Mouse (Mus musculus) layer of hippocampus, postnatal 14 days (tissue): ENCODE data around the gene Fanca. TPM values are rescaled to one million over a fixed set of nuclear protein-coding genes. Genes with fewer than 3 reads are reported as not detected.
"Not testable (repeated sequence)": the region's sequence is repeated elsewhere in the genome, so short reads cannot be mapped to it uniquely, and the experiment has no call there.

Experiments
- DNase-seq, 2 experiments: peaks; one replicate each; pipeline ENCODE4 v3.0.0; 2021 to 2022; ENCODE audit warnings: low spot score in 2 of 2, mixed read lengths in 1 of 2
- total RNA-seq, 2 experiments: library from RNA; stranded (reverse); gene quantifications; 2 replicates each; pipeline ENCODE4 v1.2.3; 2021

Gene Fanca
- total RNA-seq, 2 experiments from 2014 or later = 2.6 to 5.3 TPM

GRCm38 (mm10) chr8:123234918-123235519, 83.4 kb downstream of the Fanca start:
- DNase-seq = peak; percentile 71 to 84

- DNase-seq = no peak
Measured at GRCm38 (mm10) chr8:123233760-123234159, 84.6 kb downstream of the Fanca start.

GRCm38 (mm10) chr8:123233300-123233699, 85.1 kb downstream of the Fanca start:
- peak in 1 of 2 experiments; percentile 35 for DNase-seq

- peak in 1 of 2 experiments; percentile 24 for DNase-seq
Measured at GRCm38 (mm10) chr8:123232553-123232952, 85.8 kb downstream of the Fanca start.

GRCm38 (mm10) chr8:123231742-123232141, 86.6 kb downstream of the Fanca start:
- DNase-seq = peak in 1 of 2 experiments; percentile 29

- DNase-seq = not testable (repeated sequence)
Measured at GRCm38 (mm10) chr8:123230326-123230725, 88.0 kb downstream of the Fanca start.

- DNase-seq = no peak
Measured at GRCm38 (mm10) chr8:123228416-123228815, 90.0 kb downstream of the Fanca start.

GRCm38 (mm10) chr8:123224278-123225266, 93.8 kb downstream of the Fanca start, which contains the start of gene Cdk10:
Gene Cdk10, plus strand, starts transcription at chr8:123224842.
- peak; percentile 88 to 95 for DNase-seq

GRCm38 (mm10) chr8:123220917-123221316, 97.5 kb downstream of the Fanca start:
- no peak for DNase-seq

Other genes starting within 250 kb of the Fanca start
- gene Rpl13, start 216.2 kb downstream of the Fanca start, total RNA-seq = 100 to 1,000 TPM; 390 to 435 TPM
- gene Cpne7, start 201.2 kb downstream of the Fanca start, total RNA-seq = 100 to 1,000 TPM; 319 to 359 TPM
- 1 to 10 TPM; 2.2 to 2.9 TPM for gene Sult5a1, start 160.3 kb downstream of the Fanca start, total RNA-seq
- gene Dpep1, start 132.3 kb downstream of the Fanca start, total RNA-seq = under 1 TPM; 0.50 to 0.71 TPM
- 100 to 1,000 TPM; 114 to 131 TPM for gene Chmp1a, start 105.8 kb downstream of the Fanca start, total RNA-seq
- gene Spata33, start 105.7 kb downstream of the Fanca start, total RNA-seq = 10 to 100 TPM in 1 of 2 experiments, 1 to 10 TPM in 1; 9.5 to 10.6 TPM
- 10 to 100 TPM; 74.0 to 82.4 TPM for gene Cdk10, start 93.7 kb downstream of the Fanca start, total RNA-seq
- gene Spata2l, start 82.3 kb downstream of the Fanca start, total RNA-seq = 100 to 1,000 TPM; 106 to 111 TPM
- gene Zfp276, start 64.4 kb downstream of the Fanca start, total RNA-seq = 10 to 100 TPM; 22.4 to 23.3 TPM
- 10 to 100 TPM; 56.3 to 58.0 TPM for gene Vps9d1, start 64.2 kb downstream of the Fanca start, total RNA-seq
- gene Spire2, start 14.1 kb upstream of the Fanca start, total RNA-seq = 10 to 100 TPM; 15.4 to 15.6 TPM
- 100 to 1,000 TPM; 490 to 516 TPM for gene Tcf25, start 55.2 kb upstream of the Fanca start, total RNA-seq
- under 1 TPM in 1 of 2 experiments, not detected in 1; 0.10 TPM for gene Mc1r, start 88.5 kb upstream of the Fanca start, total RNA-seq
- 100 to 1,000 TPM; 559 to 591 TPM for gene Tubb3, start 92.8 kb upstream of the Fanca start, total RNA-seq
- 10 to 100 TPM; 72.0 to 78.2 TPM for gene Def8, start 105.0 kb upstream of the Fanca start, total RNA-seq
- 10 to 100 TPM; 31.2 to 32.5 TPM for gene Afg3l1, start 159.3 kb upstream of the Fanca start, total RNA-seq
- 10 to 100 TPM in 1 of 2 experiments, 1 to 10 TPM in 1; 9.9 to 13.8 TPM for gene Dbndd1, start 196.9 kb upstream of the Fanca start, total RNA-seq
- gene Gas8, start 200.3 kb upstream of the Fanca start, total RNA-seq = 10 to 100 TPM; 31.7 to 31.8 TPM